Mouse (Mus musculus) hindbrain, embryonic 14.5 days (tissue): ENCODE results near the gene Map4k4. TPM values are rescaled to one million over a fixed set of nuclear protein-coding genes. Genes with fewer than 3 reads are reported as not detected.

Experiments
- ATAC-seq: fragments of 200-750 bp; cut with Nextera tagmentation; 2 replicates; pipeline ENCODE4 v1.8.0; 2017; ENCODE audit warnings: moderate number of reproducible peaks, mild to moderate bottlenecking, moderate TSS enrichment, moderate library complexity; ENCODE audit not compliant: low FRiP score
- DNase-seq: peaks from one replicate; pipeline ENCODE4 v3.0.0-alpha.2; 2015; ENCODE audit warnings: low spot score
- H3K27ac ChIP-seq: fragments of 300-500 bp; sonication (generic); 2 replicates; pipeline ENCODE4 v1.5.1; 2014; ENCODE audit warnings: mild to moderate bottlenecking, moderate library complexity
- H3K27me3 ChIP-seq: fragments of 300-500 bp; sonication (generic); 2 replicates; pipeline ENCODE4 v1.6.1; 2014; ENCODE audit warnings: mild to moderate bottlenecking, low read length, mixed read lengths; ENCODE audit not compliant: control insufficient read depth, insufficient read depth
- H3K36me3 ChIP-seq: fragments of 300-500 bp; sonication (generic); replicated peaks from 2 replicates; pipeline ENCODE4 v1.6.1; 2014; ENCODE audit not compliant: control insufficient read depth, insufficient read depth
- H3K4me1 ChIP-seq: fragments of 300-500 bp; sonication (generic); replicated peaks from 2 replicates; pipeline ENCODE4 v1.6.1; 2014; ENCODE audit warnings: antibody characterized with exemption, low read length, mixed read lengths; ENCODE audit not compliant: control insufficient read depth, insufficient read depth
- H3K4me2 ChIP-seq: fragments of 300-500 bp; sonication (generic); replicated peaks from 2 replicates; pipeline ENCODE4 v1.6.1; 2014; ENCODE audit warnings: mild to moderate bottlenecking, moderate library complexity
- H3K4me3 ChIP-seq: fragments of 300-500 bp; sonication (generic); replicated peaks from 2 replicates; pipeline ENCODE4 v1.5.1; 2014; ENCODE audit warnings: mild to moderate bottlenecking, low read length
- H3K9ac ChIP-seq: fragments of 300-500 bp; sonication (generic); 2 replicates; pipeline ENCODE4 v1.6.1; 2014
- H3K9me3 ChIP-seq: fragments of 300-500 bp; sonication (generic); 2 replicates; pipeline ENCODE4 v1.6.1; 2016; ENCODE audit warnings: low read length; ENCODE audit not compliant: control insufficient read depth
- WGBS: fragments of 180-500 bp; shearing (Covaris S2); extraction: QIAGEN DNeasy Blood & Tissue Kit; methylation state at CpG from one replicate; pipeline ENCODE4 v1.1.7; 2014; 5-methylcytosine and 5-hydroxymethylcytosine counted together
- polyA plus RNA-seq: library from polyadenylated mRNA; unstranded; fragments of >200 nt; fragmentation: Nextera tagmentation; extraction: Ambion mirVana; gene quantifications from 2 replicates; pipeline ENCODE4 v1.2.1, GENCODE M21; 2014

The Map4k4 gene
- polyA plus RNA-seq: 46.5 and 51.2 TPM in 2 replicates

DNA sequence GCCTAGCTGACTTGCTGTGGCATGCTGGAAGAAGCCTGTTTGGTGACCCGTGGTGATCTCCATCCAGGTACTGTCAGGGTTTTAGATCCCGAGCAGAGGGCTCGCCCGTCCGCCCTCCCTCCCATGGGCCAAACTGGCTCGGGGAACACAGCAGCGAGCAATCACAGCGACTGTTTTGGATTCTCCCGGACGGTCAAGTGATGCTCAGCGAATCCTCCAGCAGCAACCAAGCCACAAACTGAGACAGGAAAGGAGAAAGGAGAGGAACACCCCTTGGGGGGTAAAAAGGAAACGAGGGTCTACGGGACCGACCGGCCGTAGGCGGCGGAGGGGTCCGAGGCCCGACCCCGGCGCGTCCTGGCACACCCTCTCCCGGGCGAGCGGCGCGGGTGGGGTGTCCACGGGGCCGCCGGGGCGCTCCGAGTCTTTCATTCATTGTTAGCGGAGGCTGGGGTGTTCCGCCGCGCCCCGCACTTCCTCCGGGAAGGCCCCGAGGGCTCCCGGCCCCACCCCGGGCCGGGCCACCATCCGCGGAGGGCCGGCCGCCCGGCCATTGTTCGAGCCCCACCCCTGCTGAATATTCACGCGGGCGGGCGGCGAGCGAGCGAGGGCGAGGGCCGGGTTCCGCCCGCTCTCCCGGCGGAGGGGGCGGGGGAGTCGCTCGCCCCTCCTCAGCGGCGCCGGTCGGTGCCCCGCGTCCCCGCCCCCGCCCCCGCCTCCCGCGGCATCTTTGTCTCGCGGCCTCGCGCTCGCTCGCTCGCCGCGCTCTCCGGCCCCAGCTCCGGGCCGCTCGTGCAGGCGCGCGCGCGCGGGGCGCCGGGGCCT is at the start of gene Map4k4:
TSS of gene Map4k4 (plus strand) at position 733 of the 825 bp plus-strand sequence.
- Histone ChIP-seq H3K27me3 (no peaks in the 10 kb centered on the region), H3K9ac (peak within 1 kb of the TSS; percentile 100), H3K4me3 (peak within 1 kb of the TSS; percentile 95), H3K36me3 (peaks cover 16% of the 10 kb centered on the region), H3K27ac (peak within 1 kb of the TSS; percentile 100), H3K4me2 (peak within 1 kb of the TSS; percentile 90), H3K4me1 (peaks cover 39% of the 10 kb centered on the region), H3K9me3 (no peaks in the 10 kb centered on the region)
- ATAC-seq (peak; percentile 89), DNase-seq (peak; percentile 82)
- whole genome bisulfite sequencing: under 1% methylated on average over 75 of the region's 97 CpGs

DNA sequence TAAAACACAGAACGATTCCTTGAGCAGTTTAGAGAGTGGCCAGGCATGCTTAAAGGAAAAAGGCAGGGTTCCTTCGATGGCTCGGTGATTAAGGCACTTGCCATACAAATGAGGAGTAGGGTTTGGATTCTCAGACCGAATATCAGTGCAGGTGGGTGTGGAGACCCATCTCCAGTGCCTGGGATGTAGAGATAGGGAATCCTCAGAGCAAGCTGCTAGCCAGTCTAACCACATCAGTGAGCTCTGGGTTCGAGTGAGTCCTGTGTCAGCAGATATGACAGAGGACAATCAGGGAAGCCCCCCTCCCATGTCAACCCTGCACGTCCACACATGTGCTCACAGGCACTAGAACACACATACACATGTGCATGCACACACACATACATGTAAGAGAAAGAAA is 44.8 kb upstream of the Map4k4 start:
- Histone ChIP-seq H3K36me3 (no peaks in the 10 kb centered on the region), H3K4me1 (no peaks in the 10 kb centered on the region), H3K9ac (no peak overlapping the region), H3K4me2 (no peak overlapping the region), H3K27ac (no peak overlapping the region), H3K9me3 (no peaks in the 10 kb centered on the region), H3K4me3 (no peak overlapping the region), H3K27me3 (no peaks in the 10 kb centered on the region)
- DNase-seq (no peak), ATAC-seq (no peak)
- 86% methylated on average over 6 of the region's 6 CpGs for WGBS

DNA sequence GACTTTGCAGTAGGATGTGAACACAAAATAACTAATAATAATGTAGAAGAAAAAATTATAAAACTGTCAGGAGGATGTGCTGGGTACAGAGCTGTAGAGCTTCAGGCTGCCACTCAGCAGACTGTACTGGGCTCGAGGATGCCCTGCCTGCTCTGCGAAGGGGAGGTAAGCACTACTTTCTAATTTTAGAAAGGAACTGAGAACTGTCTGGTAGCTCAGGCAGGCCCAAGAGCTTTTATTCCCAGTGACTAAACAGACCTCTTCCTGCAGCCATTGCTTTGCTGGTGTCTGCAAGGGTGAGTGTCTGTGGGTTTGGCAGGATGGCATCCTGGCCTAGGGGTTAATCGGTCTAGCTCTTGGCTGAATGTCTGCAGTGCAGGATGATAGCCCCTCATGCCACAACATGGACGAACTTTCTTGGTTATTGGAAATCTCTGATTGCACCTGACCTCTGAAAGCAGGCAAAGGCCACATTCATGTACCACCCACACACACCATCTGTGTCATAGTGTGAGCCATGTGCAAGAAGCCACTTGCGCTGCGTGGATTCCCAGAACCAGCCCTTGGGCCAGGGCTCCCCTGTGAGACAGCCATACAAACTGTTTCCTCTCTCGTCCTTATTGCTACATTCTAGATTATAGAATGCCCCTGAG is 43.8 kb upstream of the Map4k4 start:
- no peaks in the 10 kb centered on the region for H3K9me3 ChIP-seq
- H3K27me3 ChIP-seq: no peaks in the 10 kb centered on the region
- H3K4me2 ChIP-seq: no peak overlapping the region
- no peak overlapping the region for H3K9ac ChIP-seq
- DNase-seq: no peak
- no peaks in the 10 kb centered on the region for H3K36me3 ChIP-seq
- no peak overlapping the region for H3K4me3 ChIP-seq
- 81% methylated on average over 7 of the region's 7 CpGs for WGBS
- H3K4me1 ChIP-seq: no peaks in the 10 kb centered on the region
- no peak overlapping the region for H3K27ac ChIP-seq
- ATAC-seq: no peak

DNA sequence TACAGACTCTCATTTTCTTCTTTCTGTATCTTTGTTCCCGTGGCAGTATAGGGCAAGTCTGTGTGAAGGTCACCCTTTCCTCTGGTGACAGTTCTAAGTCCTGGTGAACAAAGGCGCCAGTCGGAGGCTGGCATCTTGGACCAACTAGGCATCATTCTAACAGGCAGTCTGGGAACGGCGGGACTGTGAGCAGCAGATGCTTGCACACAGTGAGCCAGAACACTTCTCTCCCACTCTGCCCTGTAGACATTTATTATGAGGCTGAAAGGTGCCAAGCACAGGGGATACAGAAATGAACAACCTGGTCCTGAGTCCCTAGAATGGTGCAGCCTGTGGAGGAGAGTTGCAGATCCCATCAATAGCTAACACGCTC is 43.3 kb upstream of the Map4k4 start:
- Histone ChIP-seq H3K9me3 (no peaks in the 10 kb centered on the region), H3K4me2 (no peak overlapping the region), H3K36me3 (no peaks in the 10 kb centered on the region), H3K27ac (no peak overlapping the region), H3K9ac (no peak overlapping the region), H3K4me1 (no peaks in the 10 kb centered on the region), H3K4me3 (no peak overlapping the region), H3K27me3 (no peaks in the 10 kb centered on the region)
- DNase-seq (no peak), ATAC-seq (no peak)
- whole genome bisulfite sequencing: 80% methylated on average over 6 of the region's 6 CpGs

DNA sequence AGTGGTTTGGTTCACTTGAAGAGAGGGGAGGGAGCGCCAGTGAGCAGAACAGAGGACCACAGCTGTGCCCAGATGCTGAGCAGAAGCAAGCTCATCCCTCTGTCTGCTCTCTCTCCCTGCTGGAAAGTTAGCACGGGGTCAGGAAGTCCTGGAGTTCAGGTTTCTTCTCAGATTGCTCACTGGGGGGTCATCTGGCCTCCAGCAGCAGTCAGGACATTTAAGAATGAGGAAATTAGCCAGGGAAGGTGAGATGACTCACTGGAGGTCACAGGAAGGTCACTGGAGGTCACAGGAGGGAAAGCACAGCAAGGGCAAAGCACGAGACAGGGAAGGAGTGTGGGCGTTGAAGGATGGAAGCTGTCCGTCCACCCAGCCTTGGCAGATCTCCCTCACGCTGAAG is 41.5 kb upstream of the Map4k4 start:
- H3K9me3 ChIP-seq: no peaks in the 10 kb centered on the region
- DNase-seq: no peak
- no peaks in the 10 kb centered on the region for H3K27me3 ChIP-seq
- H3K27ac ChIP-seq: no peak overlapping the region
- H3K4me3 ChIP-seq: no peak overlapping the region
- H3K4me2 ChIP-seq: no peak overlapping the region
- no peak for ATAC-seq
- 33% methylated on average over 6 of the region's 6 CpGs for WGBS
- no peaks in the 10 kb centered on the region for H3K4me1 ChIP-seq
- H3K36me3 ChIP-seq: no peaks in the 10 kb centered on the region
- no peak overlapping the region for H3K9ac ChIP-seq

DNA sequence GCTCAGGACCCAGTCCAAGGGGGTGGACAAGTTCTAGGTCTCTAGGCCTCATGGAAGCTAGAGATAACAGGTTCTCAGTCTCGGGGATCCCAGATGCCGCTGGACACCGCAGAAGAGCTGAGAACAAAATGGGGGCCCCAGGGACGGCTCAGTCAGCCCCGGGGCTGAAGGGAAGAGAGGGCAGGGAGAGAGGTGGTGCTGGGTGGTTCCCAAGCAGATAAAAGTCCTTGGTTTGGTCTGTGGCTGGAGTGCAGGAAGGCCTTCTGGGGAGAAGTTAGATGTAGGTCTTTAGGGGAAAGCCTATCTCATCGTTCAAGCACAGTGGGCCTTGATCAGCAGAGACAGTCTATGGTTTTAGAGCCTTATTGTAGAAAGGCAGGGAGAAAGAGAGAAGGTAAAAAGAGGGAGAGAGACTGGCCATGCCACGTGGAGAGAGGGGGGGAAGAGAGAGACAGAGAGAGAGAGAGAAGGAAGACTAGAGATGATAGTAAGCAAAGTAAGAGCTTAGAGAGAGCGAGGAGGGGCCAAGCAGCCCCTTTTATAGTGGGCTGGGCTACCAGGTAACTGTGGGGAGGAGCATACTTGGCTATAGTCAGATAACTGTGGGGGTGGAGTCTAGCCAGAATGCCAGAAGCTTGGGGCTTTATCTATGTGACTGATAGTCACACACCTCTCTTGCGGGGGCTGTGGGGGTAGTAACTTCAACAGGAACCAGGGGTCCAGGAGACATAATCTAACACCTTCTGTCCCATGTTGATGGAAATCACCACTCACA is 34.2 kb upstream of the Map4k4 start:
- WGBS: 95% methylated on average over 9 of the region's 9 CpGs
- Histone ChIP-seq H3K4me3 (no peak overlapping the region), H3K4me2 (no peak overlapping the region), H3K9me3 (no peaks in the 10 kb centered on the region), H3K27me3 (no peaks in the 10 kb centered on the region), H3K36me3 (no peaks in the 10 kb centered on the region), H3K9ac (no peak overlapping the region), H3K27ac (no peak overlapping the region), H3K4me1 (0 out of 2 replicates have a peak, but pooled peaks cover 7% of the 10 kb centered on the region)
- DNase-seq: no peak
- ATAC-seq: no peak

DNA sequence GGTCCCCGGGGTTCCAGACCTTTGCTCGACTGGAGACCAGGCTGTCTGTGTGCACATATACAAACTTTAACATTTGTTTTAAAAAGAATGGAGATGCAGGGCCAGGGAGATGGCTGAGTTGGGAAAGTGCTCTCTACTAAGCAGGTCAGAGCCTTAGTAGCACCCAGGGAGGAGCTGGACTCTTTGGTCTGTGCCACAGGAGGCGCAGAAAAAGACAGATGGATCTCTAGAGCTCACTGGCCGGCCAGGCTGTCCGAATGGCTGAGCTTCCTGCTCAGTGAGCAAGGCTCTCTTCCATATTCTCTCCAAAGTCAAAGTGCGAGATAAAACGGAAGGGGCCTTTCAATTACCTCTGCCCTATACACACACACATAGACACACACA is 33.6 kb upstream of the Map4k4 start:
- no peak overlapping the region for H3K4me3 ChIP-seq
- no peaks in the 10 kb centered on the region for H3K27me3 ChIP-seq
- DNase-seq (no peak), ATAC-seq (no peak)
- no peak overlapping the region for H3K27ac ChIP-seq
- H3K9ac ChIP-seq: no peak overlapping the region
- H3K36me3 ChIP-seq: no peaks in the 10 kb centered on the region
- 0 out of 2 replicates have a peak, but pooled peaks cover 7% of the 10 kb centered on the region for H3K4me1 ChIP-seq
- no peak overlapping the region for H3K4me2 ChIP-seq
- no peaks in the 10 kb centered on the region for H3K9me3 ChIP-seq
- WGBS: 82% methylated on average over 7 of the region's 7 CpGs

DNA sequence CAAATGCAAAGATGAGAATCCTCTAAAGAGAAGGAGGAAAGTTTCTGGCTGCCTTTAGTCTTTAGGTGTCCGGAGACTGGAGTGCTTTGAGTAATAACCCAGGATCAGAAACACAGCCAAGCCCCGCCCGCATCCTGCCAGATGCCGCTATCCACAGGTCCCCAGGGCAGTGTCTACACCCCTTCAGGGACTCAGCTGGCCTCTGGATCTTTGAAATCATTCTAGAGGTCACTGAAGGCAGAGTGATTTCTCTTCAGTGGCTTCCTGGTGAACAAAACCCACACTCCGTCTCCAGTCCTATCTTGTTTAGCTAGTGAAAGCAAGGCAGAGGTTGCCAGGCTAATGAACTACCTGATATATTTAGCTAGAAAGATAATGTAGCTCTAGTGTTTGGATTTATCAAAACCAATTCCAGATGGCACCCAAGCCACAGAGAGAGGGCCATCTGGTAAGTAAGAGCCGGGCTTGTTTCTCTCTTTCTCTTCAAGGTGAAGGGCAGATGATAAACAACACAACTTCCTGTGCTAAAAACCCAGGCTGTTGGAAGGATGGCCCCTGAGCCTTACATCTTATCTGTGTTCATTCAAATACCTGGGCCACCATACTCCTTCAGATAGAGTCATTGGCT is 32.6 kb upstream of the Map4k4 start:
- ATAC-seq: no peak
- Histone ChIP-seq H3K4me1 (0 out of 2 replicates have a peak, but pooled peaks cover 7% of the 10 kb centered on the region), H3K27me3 (no peaks in the 10 kb centered on the region), H3K4me3 (no peak overlapping the region), H3K9me3 (no peaks in the 10 kb centered on the region), H3K36me3 (no peaks in the 10 kb centered on the region), H3K9ac (no peak overlapping the region), H3K27ac (no peak overlapping the region), H3K4me2 (no peak overlapping the region)
- DNase-seq: no peak
- 48% methylated on average over 6 of the region's 6 CpGs for WGBS
